Comparison of ENCODE assay signal across 8 mouse cellular contexts in genomic region chr11:77984836-77985231, GRCm38 (mm10). TPM values are rescaled to one million over a fixed set of nuclear protein-coding genes. Genes with fewer than 3 reads are reported as not detected.
DNase-seq lines count a peak whose midpoint lies in the region; ATAC-seq and TF ChIP-seq lines count a peak whose summit lies in the region.

No protein-coding gene starts in this region.

- no peak for TF ChIP-seq EP300 in MEL (IDR thresholded peaks at IDR 0.05; ENCODE audit: low read depth in 1 of 2, low read length in 2 of 2)

- DNase-seq in 416B (ENCODE audit: low read depth) (peak; percentile 19), MEL (ENCODE audit: low read depth, low spot score) (no peak)
- DNase-seq in embryo, embryonic 10 days (ENCODE audit: low spot score): peak; percentile 50
- DNase-seq in right cerebral cortex, postnatal 4 days: peak; percentile 58

- peak overlapping the region; percentile 88 to 93 for H3K4me3 ChIP-seq in MEL (ENCODE audit: control insufficient read depth in 1 of 2, insufficient read depth in 1 of 2, low read depth in 2 of 2, low read length in 2 of 2)
- peak overlapping the region; percentile 99 for H3K4me3 ChIP-seq in heart, embryonic 12.5 days
- H3K4me3 ChIP-seq in kidney, embryonic 16.5 days (ENCODE audit: low read length): peak overlapping the region; percentile 98
- peak overlapping the region; percentile 100 for H3K4me3 ChIP-seq in lung, embryonic 15.5 days

- TF ChIP-seq CTCF in MEL (IDR thresholded peaks at IDR 0.05 in 2 of 3, conservative IDR thresholded peaks at IDR 0.05 in 1 of 3; ENCODE audit: control insufficient read depth in 1 of 3, insufficient read depth in 1 of 3, low read depth in 2 of 3, low read length in 3 of 3, poor library complexity in 1 of 3, severe bottlenecking in 1 of 3): no peak

- WGBS in heart, embryonic 12.5 days: 1% methylated on average over 13 of the region's 13 CpGs
- WGBS in kidney, embryonic 16.5 days: 2% methylated on average over 13 of the region's 13 CpGs
- WGBS in lung, embryonic 15.5 days: 1% methylated on average over 13 of the region's 13 CpGs

- H3K79me2 ChIP-seq in MEL (ENCODE audit: control insufficient read depth, insufficient read depth, low read length, poor library complexity): peaks cover 54% of the 10 kb centered on the region

- TF ChIP-seq POLR2A in MEL (IDR thresholded peaks at IDR 0.05; ENCODE audit: control insufficient read depth in 1 of 2, insufficient read depth in 1 of 2, low read depth in 1 of 2, low read length in 2 of 2, poor library complexity in 1 of 2): peak in 1 of 2 experiments; percentile 15; a peak in 1 of 4 replicates

- TF ChIP-seq RAD21 in MEL (IDR thresholded peaks at IDR 0.05; ENCODE audit: low read depth, low read length): no peak

- peaks cover 13 to 24% of the 10 kb centered on the region in 2 experiments for H3K36me3 ChIP-seq in MEL (ENCODE audit: control insufficient read depth in 1 of 2, insufficient read depth in 2 of 2, low read length in 2 of 2)
- H3K36me3 ChIP-seq in heart, embryonic 12.5 days: peaks cover 28% of the 10 kb centered on the region
- H3K36me3 ChIP-seq in kidney, embryonic 16.5 days (ENCODE audit: insufficient read depth, low read length): peaks cover 16% of the 10 kb centered on the region
- peaks cover 27% of the 10 kb centered on the region for H3K36me3 ChIP-seq in lung, embryonic 15.5 days

- H3K27me3 ChIP-seq in MEL (ENCODE audit: control insufficient read depth in 1 of 2, insufficient read depth in 2 of 2, low read length in 2 of 2): no peaks in the 10 kb centered on the region
- H3K27me3 ChIP-seq in heart, embryonic 12.5 days (replicated peaks): no peaks in the 10 kb centered on the region
- no peaks in the 10 kb centered on the region for H3K27me3 ChIP-seq in kidney, embryonic 16.5 days (ENCODE audit: insufficient read depth, low read length)
- H3K27me3 ChIP-seq in lung, embryonic 15.5 days: no peaks in the 10 kb centered on the region

- ATAC-seq in heart, embryonic 12.5 days (ENCODE audit: insufficient number of reproducible peaks, low FRiP score): no peak
- no peak for ATAC-seq in kidney, embryonic 16.5 days (ENCODE audit: low FRiP score, low TSS enrichment)
- ATAC-seq in lung, embryonic 15.5 days (ENCODE audit: borderline replicate concordance, extremely low read depth, low FRiP score, low TSS enrichment): no peak
- ATAC-seq in CD4-positive, CD25-positive, alpha-beta regulatory T cell, adult 4 months: no peak

- H3K9me3 ChIP-seq in MEL (replicated peaks; ENCODE audit: insufficient read depth, low read length): no peaks in the 10 kb centered on the region
- H3K9me3 ChIP-seq in heart, embryonic 12.5 days (replicated peaks): no peaks in the 10 kb centered on the region
- H3K9me3 ChIP-seq in kidney, embryonic 16.5 days (ENCODE audit: low read length): no peaks in the 10 kb centered on the region
- no peaks in the 10 kb centered on the region for H3K9me3 ChIP-seq in lung, embryonic 15.5 days

- peak overlapping the region; percentile 98 for H3K9ac ChIP-seq in MEL (ENCODE audit: control insufficient read depth, low read depth, low read length, poor library complexity, severe bottlenecking)
- H3K9ac ChIP-seq in heart, embryonic 12.5 days: peak overlapping the region; percentile 100
- H3K9ac ChIP-seq in kidney, embryonic 16.5 days (replicated peaks; ENCODE audit: low read length): peak overlapping the region; percentile 93
- H3K9ac ChIP-seq in lung, embryonic 15.5 days: peak overlapping the region; percentile 100

- H3K27ac ChIP-seq in MEL (ENCODE audit: control insufficient read depth, low read depth, low read length): peak overlapping the region; percentile 73
- peak overlapping the region; percentile 96 for H3K27ac ChIP-seq in heart, embryonic 12.5 days (ENCODE audit: poor library complexity, severe bottlenecking)
- peak overlapping the region; percentile 94 for H3K27ac ChIP-seq in kidney, embryonic 16.5 days (ENCODE audit: low read length)
- peak overlapping the region; percentile 95 for H3K27ac ChIP-seq in lung, embryonic 15.5 days

- H3K4me2 ChIP-seq in heart, embryonic 12.5 days: peak overlapping the region; percentile 91
- peak overlapping the region; percentile 85 for H3K4me2 ChIP-seq in kidney, embryonic 16.5 days (replicated peaks; ENCODE audit: low read depth, low read length)
- H3K4me2 ChIP-seq in lung, embryonic 15.5 days: peak overlapping the region; percentile 88

- peaks cover 0 to 15% of the 10 kb centered on the region in 2 experiments; a peak in 2 of 4 replicates for H3K4me1 ChIP-seq in MEL (ENCODE audit: control insufficient read depth in 1 of 2, insufficient read depth in 2 of 2, low read length in 2 of 2)
- peaks cover 9% of the 10 kb centered on the region for H3K4me1 ChIP-seq in heart, embryonic 12.5 days (replicated peaks)
- H3K4me1 ChIP-seq in kidney, embryonic 16.5 days (ENCODE audit: insufficient read depth, low read length): peaks cover 16% of the 10 kb centered on the region
- peaks cover 17% of the 10 kb centered on the region for H3K4me1 ChIP-seq in lung, embryonic 15.5 days

TF ChIP-seq in MEL, 35 proteins besides CTCF, POLR2A, EP300 and RAD21 (continues in another document):
- TF ChIP-seq CHD2 (IDR thresholded peaks at IDR 0.05; ENCODE audit: low read length): no peak
- TF ChIP-seq SIN3A (IDR thresholded peaks at IDR 0.05; ENCODE audit: low read length): no peak
- no peak for TF ChIP-seq HCFC1 (IDR thresholded peaks at IDR 0.05; ENCODE audit: low read depth, low read length)
- no peak for TF ChIP-seq MAFK (IDR thresholded peaks at IDR 0.05; ENCODE audit: borderline replicate concordance, low read depth, low read length)
- no peak for TF ChIP-seq TCF12 (IDR thresholded peaks at IDR 0.05; ENCODE audit: low read depth, low read length)
- no peak for TF ChIP-seq BHLHE40 (IDR thresholded peaks at IDR 0.05; ENCODE audit: borderline replicate concordance, low read depth, low read length)
- TF ChIP-seq SMC3 (IDR thresholded peaks at IDR 0.05; ENCODE audit: low read depth, low read length): no peak
- TF ChIP-seq USF1 (IDR thresholded peaks at IDR 0.05; ENCODE audit: low read depth, low read length): no peak
- no peak for TF ChIP-seq ETS1 (IDR thresholded peaks at IDR 0.05; ENCODE audit: low read depth, low read length)
- TF ChIP-seq KAT2A (conservative IDR thresholded peaks at IDR 0.05; ENCODE audit: low read depth, low read length): no peak
- no peak for TF ChIP-seq TBP (IDR thresholded peaks at IDR 0.05; ENCODE audit: low read depth, low read length)
- no peak for TF ChIP-seq UBTF (IDR thresholded peaks at IDR 0.05; ENCODE audit: borderline replicate concordance, insufficient read depth, low read depth, low read length)
- no peak for TF ChIP-seq USF2 (IDR thresholded peaks at IDR 0.05; ENCODE audit: borderline replicate concordance in 1 of 2, insufficient read depth in 1 of 2, low read depth in 1 of 2, low read length in 2 of 2)
- no peak for TF ChIP-seq ZNF384 (IDR thresholded peaks at IDR 0.05; ENCODE audit: low read depth, low read length)
- TF ChIP-seq GATA1 (IDR thresholded peaks at IDR 0.05; ENCODE audit: low read depth, low read length): no peak
- no peak for TF ChIP-seq CHD1 (IDR thresholded peaks at IDR 0.05; ENCODE audit: low read depth, low read length)
- TF ChIP-seq NRF1 (IDR thresholded peaks at IDR 0.05; ENCODE audit: insufficient read depth, low read depth, low read length, poor library complexity, severe bottlenecking): no peak
- TF ChIP-seq GABPA (IDR thresholded peaks at IDR 0.05; ENCODE audit: low read depth, low read length): no peak

RNA-seq across cellular contexts. Expression of gene Phf12, which starts 2.3 kb away (rescaled TPM):
- 19.2 and 20.7 TPM in 2 replicates for total RNA-seq in MEL (2012; rRNA removed)
- polyA plus RNA-seq in MEL (2012; ENCODE audit: insufficient read depth in 1 of 2, insufficient read length in 2 of 2, low read depth in 1 of 2, low replicate concordance in 2 of 2, missing spikeins in 1 of 2): 10 to 100 TPM; 43.8 to 56.9 TPM
- 17.0 and 17.7 TPM in 2 replicates for polyA plus RNA-seq in heart, embryonic 12.5 days (2016; fragmentation: Nextera tagmentation; extraction: Ambion mirVana)
- 15.9 and 16.0 TPM in 2 replicates for polyA plus RNA-seq in kidney, embryonic 16.5 days (2015; fragmentation: Nextera tagmentation; extraction: Ambion mirVana)
- 15.5 and 15.9 TPM in 2 replicates for polyA plus RNA-seq in lung, embryonic 15.5 days (2015; fragmentation: Nextera tagmentation; extraction: Ambion mirVana)
- polyA plus RNA-seq in CD4-positive, CD25-positive, alpha-beta regulatory T cell, adult 4 months (2017; shearing (Covaris generic)): 10 to 100 TPM; 28.5 to 31.9 TPM

RNA-seq across cellular contexts. Expression of gene Dhrs13, which starts 47.2 kb away (rescaled TPM):
- total RNA-seq in MEL (2012; rRNA removed): 30.1 and 36.7 TPM in 2 replicates
- polyA plus RNA-seq in MEL (2012; ENCODE audit: insufficient read depth in 1 of 2, insufficient read length in 2 of 2, low read depth in 1 of 2, low replicate concordance in 2 of 2, missing spikeins in 1 of 2): 10 to 100 TPM in 1 of 2 experiments, not detected in 1; 27.9 TPM
- polyA plus RNA-seq in heart, embryonic 12.5 days (2016; fragmentation: Nextera tagmentation; extraction: Ambion mirVana): 15.3 and 15.8 TPM in 2 replicates
- 17.0 and 17.1 TPM in 2 replicates for polyA plus RNA-seq in kidney, embryonic 16.5 days (2015; fragmentation: Nextera tagmentation; extraction: Ambion mirVana)
- 18.7 and 19.8 TPM in 2 replicates for polyA plus RNA-seq in lung, embryonic 15.5 days (2015; fragmentation: Nextera tagmentation; extraction: Ambion mirVana)
- 1 to 10 TPM; 1.0 to 2.5 TPM for polyA plus RNA-seq in CD4-positive, CD25-positive, alpha-beta regulatory T cell, adult 4 months (2017; shearing (Covaris generic))

RNA-seq across cellular contexts. Expression of gene Flot2, which starts 52.9 kb away (rescaled TPM):
- 0.08 TPM in 1 of 2 replicates, not detected in the other for total RNA-seq in MEL (2012; rRNA removed)
- polyA plus RNA-seq in MEL (2012; ENCODE audit: insufficient read depth in 1 of 2, insufficient read length in 2 of 2, low read depth in 1 of 2, low replicate concordance in 2 of 2, missing spikeins in 1 of 2): under 1 TPM in 1 of 2 experiments, not detected in 1; 0.15 TPM
- polyA plus RNA-seq in heart, embryonic 12.5 days (2016; fragmentation: Nextera tagmentation; extraction: Ambion mirVana): 71.7 and 73.4 TPM in 2 replicates
- 57.4 and 61.1 TPM in 2 replicates for polyA plus RNA-seq in kidney, embryonic 16.5 days (2015; fragmentation: Nextera tagmentation; extraction: Ambion mirVana)
- 65.9 and 67.2 TPM in 2 replicates for polyA plus RNA-seq in lung, embryonic 15.5 days (2015; fragmentation: Nextera tagmentation; extraction: Ambion mirVana)
- polyA plus RNA-seq in CD4-positive, CD25-positive, alpha-beta regulatory T cell, adult 4 months (2017; shearing (Covaris generic)): 10 to 100 TPM; 20.2 to 26.1 TPM

RNA-seq across cellular contexts. Expression of gene Sez6, which starts 54.2 kb away (rescaled TPM):
- 0.04 and 0.07 TPM in 2 replicates for total RNA-seq in MEL (2012; rRNA removed)
- polyA plus RNA-seq in MEL (2012; ENCODE audit: insufficient read depth in 1 of 2, insufficient read length in 2 of 2, low read depth in 1 of 2, low replicate concordance in 2 of 2, missing spikeins in 1 of 2): not detected
- 0.18 TPM in 1 of 2 replicates, not detected in the other for polyA plus RNA-seq in heart, embryonic 12.5 days (2016; fragmentation: Nextera tagmentation; extraction: Ambion mirVana)
- polyA plus RNA-seq in kidney, embryonic 16.5 days (2015; fragmentation: Nextera tagmentation; extraction: Ambion mirVana): 0.19 and 0.27 TPM in 2 replicates
- 0.23 and 0.51 TPM in 2 replicates for polyA plus RNA-seq in lung, embryonic 15.5 days (2015; fragmentation: Nextera tagmentation; extraction: Ambion mirVana)
- not detected for polyA plus RNA-seq in CD4-positive, CD25-positive, alpha-beta regulatory T cell, adult 4 months (2017; shearing (Covaris generic))

Comparison
In these comparisons a context has a peak if more than half of its experiments do, and no peak if none do; other contexts are left out.
1. RNA of gene Flot2, which starts 52.9 kb away (polyA plus RNA-seq): 71.7 to 73.4 TPM in heart, embryonic 12.5 days, 65.9 to 67.2 TPM in lung, embryonic 15.5 days, 57.4 to 61.1 TPM in kidney, embryonic 16.5 days and 20.2 to 26.1 TPM in CD4-positive, CD25-positive, alpha-beta regulatory T cell, adult 4 months; 0.15 TPM in MEL; every median in the first group is over 10 times any median in the second.
2. Peak in every context shown above with its lines, with median percentiles within 50 percentile points of each other: H3K27ac ChIP-seq, H3K4me3 ChIP-seq, H3K9ac ChIP-seq and H3K4me2 ChIP-seq.